Mouse (Mus musculus) telencephalon, adult 2 months (tissue): ENCODE measurements around the gene Klhl29.
A peak's percentile ranks its signal among the peaks of the same experiment; 100 is the strongest.

Experiments used
- DNase-seq: peaks from one replicate; pipeline ENCODE4 v3.0.0-alpha.2; 2011; ENCODE audit warnings: low read depth, low spot score

Klhl29 gene

DNA sequence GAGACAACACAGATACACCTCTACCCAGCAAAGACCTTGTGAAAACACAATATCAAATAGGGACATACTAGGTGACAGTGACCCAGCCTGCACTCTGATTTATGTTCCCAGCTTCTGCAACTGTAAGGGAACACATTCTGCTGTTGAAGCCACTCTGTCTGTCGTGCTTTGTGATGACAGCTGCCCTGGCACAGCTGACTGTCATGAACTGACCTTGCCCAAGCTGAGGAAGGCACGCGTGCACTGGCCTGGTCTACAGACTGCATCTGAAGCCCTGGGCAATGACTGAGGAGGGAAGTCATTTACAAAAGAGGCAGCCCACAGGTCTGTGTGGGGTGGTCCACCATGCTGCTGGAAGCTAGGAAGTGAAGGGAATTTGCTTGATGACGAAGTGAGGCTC, 246.3 kb downstream of the Klhl29 start:
- no peak for DNase-seq

DNA sequence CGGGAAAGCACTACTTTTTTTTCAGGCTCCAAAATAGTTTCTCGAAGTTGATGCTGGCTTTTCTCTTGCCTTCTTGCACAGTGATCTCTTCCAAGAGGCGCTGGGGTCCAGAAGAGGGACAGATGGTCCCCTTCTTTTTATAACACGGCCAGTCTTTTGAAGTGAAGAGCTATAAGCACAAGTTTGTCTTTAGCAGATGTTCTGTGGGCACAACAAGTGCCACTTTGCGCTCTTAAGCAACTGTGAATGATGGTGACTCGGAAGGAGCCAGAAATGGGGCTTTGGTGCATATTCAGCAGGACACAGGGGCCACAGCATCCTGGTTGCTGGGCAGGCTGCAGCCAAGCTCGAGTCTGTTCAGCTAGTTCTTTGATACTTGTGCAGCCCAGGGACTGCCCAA, 249.6 kb downstream of the Klhl29 start:
- DNase-seq: peak; percentile 90

GRCm38 (mm10) chr12:5122972-5123371, 252.5 kb downstream of the Klhl29 start:
- peak; percentile 84 for DNase-seq

DNA sequence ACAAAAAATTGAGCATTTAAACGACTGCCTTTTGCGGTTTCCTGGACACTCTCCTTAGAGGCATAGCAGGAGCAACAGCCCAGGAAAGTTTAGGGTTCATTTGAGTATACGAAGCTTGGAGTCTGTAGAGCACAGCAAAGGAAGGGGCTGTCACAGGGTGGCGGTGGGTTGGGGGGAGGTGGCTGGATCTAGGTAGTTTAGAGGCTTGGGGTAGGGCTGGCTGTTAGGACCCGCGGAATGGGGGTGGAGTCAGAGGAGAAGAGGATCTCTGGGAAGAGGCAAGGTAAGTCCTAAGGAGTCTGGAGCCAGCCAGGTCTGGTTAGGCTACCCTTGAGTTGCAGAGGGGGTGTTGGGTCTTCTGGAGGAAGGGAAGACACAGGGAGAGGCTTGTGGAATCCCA, 255.2 kb downstream of the Klhl29 start:
- DNase-seq: no peak

- peak; percentile 95 for DNase-seq
Observed at GRCm38 (mm10) chr12:5119726-5120125, 255.8 kb downstream of the Klhl29 start.

DNA sequence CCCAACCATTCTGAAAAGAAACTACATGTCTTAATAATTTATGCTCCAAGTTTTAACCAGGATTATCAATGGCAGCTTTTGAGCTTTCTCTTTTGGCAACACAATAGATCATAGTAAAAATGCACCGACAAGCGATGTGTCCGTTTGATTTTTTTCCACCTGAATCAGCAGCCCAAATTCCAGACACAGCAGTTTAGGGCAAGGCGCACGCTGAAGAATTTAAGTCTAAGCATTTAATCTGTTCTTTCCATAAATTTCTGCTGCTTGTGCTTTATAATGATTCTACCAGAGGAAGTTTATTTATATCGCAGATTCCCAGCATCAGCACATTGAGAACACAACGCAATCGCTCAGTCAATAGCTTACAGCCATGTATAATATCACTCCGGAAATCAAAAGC, 256.2 kb downstream of the Klhl29 start:
- no peak for DNase-seq

DNA sequence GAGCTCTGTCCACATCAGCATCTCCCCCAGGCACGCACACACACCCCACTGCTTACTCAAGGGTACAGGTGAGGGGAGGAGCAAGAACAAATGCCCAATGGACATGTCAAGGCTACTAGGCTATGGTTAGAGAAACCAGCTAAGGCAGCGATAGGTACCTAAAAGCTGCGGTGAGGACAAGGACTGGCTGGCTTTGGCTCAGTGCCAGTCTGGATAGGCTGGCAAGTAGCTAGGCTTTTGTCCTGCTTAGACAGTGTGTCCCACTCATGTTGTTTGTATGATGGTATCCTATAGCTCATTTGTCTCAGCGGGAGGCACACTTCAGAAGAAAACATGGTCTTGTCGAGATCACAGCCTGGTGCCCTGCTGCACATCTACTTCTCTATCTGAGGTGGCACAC, 258.9 kb downstream of the Klhl29 start:
- no peak for DNase-seq

GRCm38 (mm10) chr12:5114631-5115030, 260.9 kb downstream of the Klhl29 start:
- DNase-seq: peak; percentile 55

- no peak for DNase-seq
Observed at GRCm38 (mm10) chr12:5111343-5111742, 264.1 kb downstream of the Klhl29 start.

DNA sequence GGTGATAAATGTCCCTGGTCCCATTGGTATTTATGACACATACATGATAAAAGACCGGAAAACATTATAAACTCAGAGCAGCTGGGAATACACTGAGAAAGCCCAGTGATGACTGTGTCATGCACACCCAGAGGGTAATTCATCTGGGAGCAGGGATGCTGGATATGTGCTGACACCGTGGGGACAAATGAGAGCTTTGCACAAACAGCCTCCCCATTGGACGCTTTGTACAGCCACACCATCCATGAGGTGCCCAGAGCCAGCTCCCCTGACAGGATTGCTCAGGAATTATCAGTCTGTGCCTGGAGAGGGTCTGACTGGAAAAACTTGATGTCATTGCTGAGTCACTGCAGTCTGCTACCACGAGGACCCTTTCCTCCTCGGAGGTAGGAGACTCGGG, 266.9 kb downstream of the Klhl29 start:
- no peak for DNase-seq

DNA sequence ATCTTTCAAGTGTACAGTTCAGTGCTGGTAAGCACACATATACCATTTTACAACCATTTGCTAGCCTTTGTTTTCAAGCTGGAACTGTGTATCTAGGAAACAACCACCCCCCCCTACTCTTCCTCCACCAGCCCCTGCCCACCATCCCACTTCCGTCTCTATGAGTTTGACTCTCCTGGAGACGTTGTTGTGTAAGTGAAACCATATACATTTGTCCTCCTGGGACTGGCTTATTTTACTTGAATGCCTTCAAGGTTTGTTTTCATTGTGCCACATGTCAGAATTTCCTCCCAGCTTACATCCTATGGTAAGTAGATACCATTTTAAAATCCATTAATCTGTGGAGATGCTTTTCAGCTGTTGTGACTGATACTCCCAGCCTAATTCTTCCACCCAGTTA, 267.7 kb downstream of the Klhl29 start:
- DNase-seq: no peak

DNA sequence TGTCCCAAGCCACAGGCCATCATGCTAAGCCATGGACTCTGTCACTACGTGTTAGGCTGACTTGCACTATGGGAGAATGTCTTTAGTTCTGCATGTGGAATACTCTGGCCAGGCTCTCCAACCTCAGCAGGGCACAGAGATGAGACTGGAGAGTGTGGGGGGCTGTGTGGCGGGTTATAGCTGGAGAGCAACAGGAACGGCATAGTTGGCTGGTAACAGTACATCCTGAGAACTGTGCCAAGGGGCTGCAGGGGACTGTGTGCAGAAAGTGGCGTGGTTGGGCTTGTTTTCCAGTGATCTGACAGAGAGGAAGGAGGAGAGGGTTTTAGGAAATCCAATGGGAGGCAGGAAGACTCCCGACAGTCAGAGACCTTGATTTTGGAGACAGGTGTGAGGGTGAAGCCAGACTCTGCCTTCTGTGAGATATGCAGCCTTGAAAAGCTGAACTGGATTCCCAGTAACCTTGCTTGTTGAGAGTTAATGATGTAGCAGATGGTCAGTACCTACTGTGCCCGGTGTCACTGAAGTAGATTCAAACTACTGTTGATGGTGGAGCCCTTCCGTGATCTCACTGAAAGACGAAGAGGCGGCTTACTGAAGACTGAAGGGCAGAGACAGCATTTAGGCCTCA, 270.9 kb downstream of the Klhl29 start:
- no peak for DNase-seq

- DNase-seq: no peak
Observed at GRCm38 (mm10) chr12:5101411-5102024, 274.0 kb downstream of the Klhl29 start.

DNA sequence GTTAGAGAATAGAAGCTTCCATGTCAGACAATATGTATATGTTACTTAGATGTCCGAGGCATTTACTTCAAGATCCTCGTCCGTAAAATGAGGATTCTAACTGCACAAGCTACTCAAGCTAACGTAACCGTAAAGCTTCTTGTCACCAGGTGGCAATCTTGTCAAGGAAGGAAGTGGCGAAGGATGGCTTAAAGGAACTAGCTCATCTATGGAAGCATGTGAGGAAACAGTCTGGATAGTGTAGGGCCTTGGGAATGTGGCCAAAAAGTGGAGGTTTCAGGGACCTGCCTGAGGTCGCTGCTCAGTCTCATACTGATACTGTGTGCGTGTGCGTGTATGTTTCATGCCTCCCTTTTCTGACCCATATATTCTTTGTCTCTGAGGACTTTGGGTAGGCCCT, 275.9 kb downstream of the Klhl29 start:
- no peak for DNase-seq

DNA sequence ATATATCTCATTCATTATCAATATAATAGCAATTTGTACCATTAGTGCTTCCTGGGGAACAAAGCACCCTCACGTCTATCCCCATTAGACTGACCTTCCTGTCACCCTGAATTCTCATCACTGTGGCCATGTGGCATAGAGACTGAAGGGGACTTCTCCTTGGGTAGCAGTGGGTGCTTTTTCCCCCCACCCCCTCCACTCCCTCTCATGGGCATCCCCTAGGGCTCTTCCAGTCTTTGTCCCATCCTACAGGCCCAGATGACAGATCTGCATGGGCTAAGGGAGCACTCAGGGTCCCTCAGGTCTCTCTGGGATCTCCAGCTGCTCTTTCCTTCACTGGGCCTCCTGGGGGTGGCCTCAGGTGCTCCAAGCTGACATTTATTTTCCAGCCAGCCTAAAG, 286.8 kb downstream of the Klhl29 start:
- no peak for DNase-seq

DNA sequence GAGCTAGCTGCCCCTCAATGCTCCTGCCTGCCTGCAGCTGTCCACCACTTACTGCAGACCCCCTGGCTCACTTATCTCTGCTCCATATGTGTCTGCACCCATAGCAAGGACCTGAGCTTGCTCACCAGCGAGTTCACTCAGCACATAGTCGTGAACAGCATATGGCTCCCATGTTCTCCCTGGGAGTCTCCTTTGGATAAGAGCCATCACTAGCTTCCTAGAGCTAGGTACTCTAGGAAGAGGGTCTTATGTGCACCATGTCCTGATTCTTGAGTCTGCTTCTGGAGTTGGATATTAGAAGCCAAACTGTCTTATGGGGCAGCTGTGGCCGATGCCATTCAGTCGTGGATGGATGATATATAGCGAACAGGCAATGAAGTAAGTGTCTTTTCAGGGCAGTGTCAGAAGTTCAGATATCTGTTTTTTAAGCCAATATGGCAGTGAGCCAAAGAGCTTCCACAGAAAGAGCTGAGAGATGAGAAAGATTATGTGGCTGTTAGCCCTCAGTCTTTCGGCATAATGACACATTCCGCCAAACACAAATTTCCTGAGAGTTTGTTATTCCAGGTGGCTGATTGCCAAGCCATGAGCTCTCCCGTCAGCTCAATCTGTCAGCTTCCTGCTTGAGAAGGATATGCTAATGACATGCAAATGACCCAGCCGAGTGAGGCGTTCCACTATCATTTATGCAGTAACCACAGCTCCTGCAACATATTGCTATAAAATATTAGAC, 287.5 kb downstream of the Klhl29 start:
- DNase-seq: peak; percentile 69

DNA sequence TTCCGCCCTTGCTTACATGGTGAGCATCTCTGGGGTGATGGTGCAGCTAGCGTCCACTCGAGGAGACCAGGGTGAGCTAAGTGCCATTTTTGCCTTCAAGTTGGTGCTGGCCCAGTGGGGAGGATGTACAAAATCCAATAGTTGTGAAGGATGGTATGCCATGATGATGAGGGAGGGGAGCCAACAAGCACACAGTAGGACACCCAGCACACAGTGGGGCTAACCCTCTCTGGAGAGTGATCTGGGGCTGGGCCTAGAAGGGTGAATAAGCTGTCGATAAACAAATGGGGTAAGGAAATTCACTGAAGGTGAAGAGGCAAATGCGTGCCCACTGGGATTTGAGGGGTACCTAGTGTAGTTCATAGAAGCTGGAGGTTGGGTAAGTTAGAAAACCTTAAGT, 290.8 kb downstream of the Klhl29 start:
- DNase-seq: no peak

DNA sequence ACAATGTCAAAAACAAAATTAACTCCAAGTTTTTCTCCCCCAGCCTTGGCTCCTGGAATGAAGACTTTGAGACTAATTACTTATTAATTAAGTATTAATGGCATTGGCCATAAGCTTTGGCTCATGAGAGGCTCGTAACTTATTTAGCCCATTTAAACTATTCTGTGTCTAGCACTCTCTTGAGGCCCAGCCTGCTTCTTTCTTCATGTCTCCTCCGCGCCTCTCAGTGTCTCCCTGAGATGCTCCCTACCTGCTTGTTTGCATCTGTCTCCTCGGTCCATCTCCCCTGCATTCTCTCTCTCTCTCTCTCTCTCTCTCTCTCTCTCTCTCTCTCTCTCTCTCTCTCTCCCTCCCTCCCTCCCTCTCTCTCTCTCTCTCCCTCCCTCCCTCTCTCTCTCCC, 294.0 kb downstream of the Klhl29 start:
- DNase-seq: no peak

GRCm38 (mm10) chr12:5073191-5073590, 302.3 kb downstream of the Klhl29 start:
- DNase-seq: peak; percentile 66

DNA sequence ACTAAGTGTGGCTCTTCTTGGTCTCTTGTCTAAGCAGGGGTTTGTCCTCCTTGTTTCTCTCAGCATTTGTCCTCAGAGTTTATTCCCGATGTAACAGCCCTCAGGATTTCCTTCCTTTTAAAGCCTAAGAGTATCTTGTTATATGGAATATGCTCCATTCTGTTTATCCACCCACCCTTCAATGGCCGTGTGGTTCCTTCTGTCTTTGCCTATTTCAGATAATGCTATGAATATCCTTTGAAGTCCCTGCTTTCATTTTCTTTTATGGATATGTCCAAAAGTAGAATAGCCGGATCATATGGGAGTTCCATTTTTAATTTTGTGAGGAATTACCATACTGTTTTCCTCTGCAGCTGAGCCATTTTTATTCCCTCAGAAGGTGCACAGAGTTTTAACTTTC, 305.4 kb downstream of the Klhl29 start:
- DNase-seq: peak; percentile 73

- DNase-seq: no peak
Observed at GRCm38 (mm10) chr12:5067590-5067989, 307.9 kb downstream of the Klhl29 start.

GRCm38 (mm10) chr12:5048104-5048503, 327.4 kb downstream of the Klhl29 start:
- DNase-seq: no peak

DNA sequence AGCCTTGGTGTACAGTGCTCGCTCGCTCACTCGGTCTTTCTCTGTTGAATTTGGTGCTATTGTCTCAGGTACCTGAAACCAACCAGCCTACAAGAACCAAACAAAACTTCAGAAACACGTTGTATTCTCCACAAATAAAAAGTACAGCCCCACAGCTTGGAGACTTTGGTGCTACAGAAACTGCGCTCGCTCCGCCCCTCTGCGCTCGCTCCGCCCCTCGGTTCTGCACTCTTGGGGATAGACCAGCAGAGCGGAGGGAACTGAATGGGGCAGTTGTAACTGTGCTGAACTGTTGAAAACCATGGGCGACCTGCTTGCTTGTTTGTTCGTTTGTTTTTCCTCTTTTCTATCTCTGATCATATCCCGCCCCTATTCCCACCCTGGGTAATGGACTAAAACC, 331.3 kb downstream of the Klhl29 start:
- DNase-seq: no peak
